In the genomic region with DNA sequence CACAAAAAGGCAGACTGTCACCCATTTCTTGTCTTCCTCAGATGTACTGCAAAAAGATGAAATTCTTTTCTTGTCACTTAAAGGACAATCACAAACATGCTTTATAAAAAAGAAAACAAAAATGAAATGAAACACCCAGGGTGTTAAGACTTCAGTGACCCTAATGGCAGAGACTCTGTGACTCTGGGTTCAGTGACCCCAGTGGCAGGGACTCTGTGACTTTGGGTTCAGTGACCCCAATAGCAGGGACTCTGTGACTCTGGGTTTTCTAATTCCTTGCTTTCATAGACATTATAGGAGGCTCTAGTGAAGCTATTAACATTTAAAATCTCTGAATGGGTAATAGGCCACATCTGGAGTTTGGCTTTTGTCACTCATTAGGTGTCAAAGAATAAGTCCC, we compare ENCODE assay signal across 46 mouse cellular contexts. TPM values are rescaled to one million over a fixed set of nuclear protein-coding genes. Genes with fewer than 3 reads are reported as not detected.
"Had no signal": no experiment of that assay in that cellular context is flagged by ENCODE, and none has a peak within 500 bp of the region (broad histone marks: within the 10 kb centered on the region; RNA-seq: fewer than 3 reads in every experiment).

No protein-coding gene starts in this region.

- H3K36me3 ChIP-seq: limb, embryonic 10.5 days; limb, embryonic 12.5 days; limb, embryonic 13.5 days; limb, embryonic 15.5 days; liver, embryonic 13.5 days; liver, embryonic 15.5 days; lung, embryonic 15.5 days; midbrain, embryonic 10.5 days; midbrain, embryonic 12.5 days; midbrain, embryonic 13.5 days; midbrain, embryonic 15.5 days; neural tube, embryonic 12.5 days had no signal

- H3K27ac ChIP-seq: left cerebral cortex, adult 2 months; limb, embryonic 10.5 days; limb, embryonic 12.5 days; limb, embryonic 13.5 days; limb, embryonic 15.5 days; liver, embryonic 13.5 days; liver, embryonic 14.5 days; liver, embryonic 15.5 days; lung, embryonic 15.5 days; macrophage; midbrain, embryonic 10.5 days; midbrain, embryonic 12.5 days; midbrain, embryonic 13.5 days; midbrain, embryonic 15.5 days; neural tube, embryonic 12.5 days had no signal

- H3K27me3 ChIP-seq: limb, embryonic 12.5 days; limb, embryonic 13.5 days; limb, embryonic 15.5 days; liver, embryonic 13.5 days; liver, embryonic 15.5 days; lung, embryonic 15.5 days; midbrain, embryonic 12.5 days; midbrain, embryonic 13.5 days; midbrain, embryonic 15.5 days; neural tube, embryonic 12.5 days had no signal

- H3K4me2 ChIP-seq: limb, embryonic 12.5 days; limb, embryonic 13.5 days; limb, embryonic 15.5 days; liver, embryonic 11.5 days; liver, embryonic 13.5 days; liver, embryonic 15.5 days; lung, embryonic 14.5 days; lung, embryonic 15.5 days; midbrain, embryonic 11.5 days; midbrain, embryonic 12.5 days; midbrain, embryonic 13.5 days; midbrain, embryonic 15.5 days; neural tube, embryonic 12.5 days had no signal

- DNase-seq: left cerebral cortex, postnatal 4 days; liver, embryonic 13.5 days; lung, adult 18-20 months; lung, adult 2 months; lung, embryonic 14.5 days; lung, postnatal 10 days; lung, postnatal 14 days; lung, postnatal 36 days; lung, postnatal 4 days; midbrain, embryonic 14.5 days had no signal

- ATAC-seq: lung, postnatal 0 days; midbrain, embryonic 13.5 days; midbrain, embryonic 15.5 days; midbrain, embryonic 16.5 days had no signal

- H3K9me3 ChIP-seq: limb, embryonic 10.5 days; limb, embryonic 12.5 days; limb, embryonic 13.5 days; limb, embryonic 15.5 days; liver, embryonic 13.5 days; liver, embryonic 15.5 days; lung, embryonic 15.5 days; megakaryocyte, embryonic 14.5 days; midbrain, embryonic 10.5 days; midbrain, embryonic 12.5 days; midbrain, embryonic 13.5 days; midbrain, embryonic 15.5 days; neural tube, embryonic 12.5 days had no signal

- H3K9ac ChIP-seq: limb, embryonic 12.5 days; limb, embryonic 13.5 days; limb, embryonic 15.5 days; liver, embryonic 13.5 days; liver, embryonic 14.5 days; liver, embryonic 15.5 days; lung, embryonic 14.5 days; lung, embryonic 15.5 days; midbrain, embryonic 12.5 days; midbrain, embryonic 13.5 days; midbrain, embryonic 15.5 days; neural tube, embryonic 12.5 days had no signal

- H3K4me3 ChIP-seq: left cerebral cortex, adult 2 months; limb, embryonic 10.5 days; limb, embryonic 12.5 days; limb, embryonic 13.5 days; limb, embryonic 15.5 days; liver, embryonic 13.5 days; liver, embryonic 15.5 days; lung, embryonic 15.5 days; megakaryocyte, embryonic 14.5 days; midbrain, embryonic 10.5 days; midbrain, embryonic 12.5 days; midbrain, embryonic 13.5 days; midbrain, embryonic 15.5 days; myocyte; neural tube, embryonic 12.5 days had no signal

RNA-seq across cellular contexts. Expression of gene 1700016D06Rik, which starts 53.9 kb away (rescaled TPM):
- total RNA-seq: left cerebral cortex, adult 18-20 months; left cerebral cortex, adult 2 months; left cerebral cortex, adult 8-10 months; left cerebral cortex, postnatal 10 days; left cerebral cortex, postnatal 14 days; left cerebral cortex, postnatal 25 days; left cerebral cortex, postnatal 36 days; left cerebral cortex, postnatal 4 days; megakaryocyte progenitor cell, adult 5-6 weeks; megakaryocyte, adult 5-6 weeks; megakaryocyte-erythroid progenitor cell, adult 5-6 weeks; midbrain, postnatal 0 days; monocyte, adult 5-6 weeks had no signal
- polyA plus RNA-seq: limb, embryonic 10.5 days; limb, embryonic 11.5 days; limb, embryonic 12.5 days; limb, embryonic 14.5 days; limb, embryonic 15.5 days; liver, embryonic 11.5 days; liver, embryonic 13.5 days; liver, embryonic 14.5 days; liver, embryonic 15.5 days; liver, embryonic 16.5 days; lung, adult 2 months; lung, embryonic 14.5 days; lung, embryonic 15.5 days; lung, embryonic 16.5 days; lung, postnatal 0 days; macrophage; midbrain, embryonic 11.5 days; midbrain, embryonic 14.5 days; midbrain, embryonic 15.5 days; midbrain, embryonic 16.5 days; neural tube, embryonic 11.5 days; neural tube, embryonic 12.5 days had no signal
